Mouse (Mus musculus) hindbrain, postnatal 0 days (tissue): ENCODE data around the gene Pdha1. TPM values are rescaled to one million over a fixed set of nuclear protein-coding genes. Genes with fewer than 3 reads are reported as not detected.

Experiments
- ATAC-seq: fragments of 200-750 bp; cut with Nextera tagmentation; 2 replicates; pipeline ENCODE4 v1.8.0; 2017; ENCODE audit warnings: mild to moderate bottlenecking, moderate TSS enrichment, moderate library complexity
- DNase-seq: peaks from one replicate; pipeline ENCODE4 v3.0.0-alpha.2; 2015; ENCODE audit warnings: low spot score
- H3K27ac ChIP-seq: fragments of 300-500 bp; sonication (generic); 2 replicates; pipeline ENCODE4 v1.5.1; 2014; ENCODE audit warnings: mild to moderate bottlenecking
- H3K27me3 ChIP-seq: fragments of 300-500 bp; sonication (generic); 2 replicates; pipeline ENCODE4 v1.6.1; 2014; ENCODE audit warnings: low read length, mixed read lengths; ENCODE audit not compliant: insufficient read depth
- H3K36me3 ChIP-seq: fragments of 300-500 bp; sonication (generic); 2 replicates; pipeline ENCODE4 v1.6.1; 2014; ENCODE audit warnings: low read length, mixed read lengths; ENCODE audit not compliant: insufficient read depth
- H3K4me1 ChIP-seq: fragments of 300-500 bp; sonication (generic); 2 replicates; pipeline ENCODE4 v1.6.1; 2014; ENCODE audit warnings: antibody characterized with exemption, low read length, mixed read lengths; ENCODE audit not compliant: insufficient read depth
- H3K4me2 ChIP-seq: fragments of 300-500 bp; sonication (generic); 2 replicates; pipeline ENCODE4 v1.6.1; 2014; ENCODE audit warnings: low read depth, mild to moderate bottlenecking, low read length, moderate library complexity, mixed read lengths
- H3K4me3 ChIP-seq: fragments of 300-500 bp; sonication (generic); 2 replicates; pipeline ENCODE4 v1.5.1; 2014; ENCODE audit warnings: low read length
- H3K9ac ChIP-seq: fragments of 300-500 bp; sonication (generic); replicated peaks from 2 replicates; pipeline ENCODE4 v1.6.1; 2014; ENCODE audit warnings: mild to moderate bottlenecking, low read length, moderate library complexity, mixed read lengths
- H3K9me3 ChIP-seq: fragments of 300-500 bp; sonication (generic); 2 replicates; pipeline ENCODE4 v1.6.1; 2016; ENCODE audit warnings: low read length, mixed read lengths
- CTCF ChIP-seq: IDR thresholded peaks from 2 replicates; pipeline ENCODE4 v1.5.1; 2016; ENCODE audit warnings: antibody characterized with exemption, control low read depth, low read depth
- WGBS: fragments of 180-500 bp; shearing (Covaris S2); extraction: QIAGEN DNeasy Blood & Tissue Kit; methylation state at CpG from one replicate; pipeline ENCODE4 v1.1.7; 2014; 5-methylcytosine and 5-hydroxymethylcytosine counted together
- polyA plus RNA-seq: library from polyadenylated mRNA; unstranded; fragments of >200 nt; fragmentation: Nextera tagmentation; extraction: Ambion mirVana; gene quantifications from 2 replicates; pipeline ENCODE4 v1.2.1, GENCODE M21; 2015
- total RNA-seq: library from RNA; depleted of rRNA; stranded (reverse); fragments of >200 nt; gene quantifications from 2 replicates; pipeline ENCODE4 v1.2.3, GENCODE M21; 2014; rRNA removed

The Pdha1 gene
- total RNA-seq (145 and 150 TPM in 2 replicates), polyA plus RNA-seq (201 and 207 TPM in 2 replicates)

GRCm38 (mm10) chrX:160137861-160138717, at the start of gene Pdha1:
TSS of gene Pdha1 (minus strand) at chrX:160138413.
- no peaks in the 10 kb centered on the region for H3K36me3 ChIP-seq
- 29% methylated on average over 62 of the region's 67 CpGs for WGBS
- ATAC-seq: peak; percentile 98
- H3K27ac ChIP-seq: peak within 1 kb of the TSS; percentile 79
- H3K4me1 ChIP-seq: no peaks in the 10 kb centered on the region
- peak within 1 kb of the TSS; percentile 43 for H3K9ac ChIP-seq
- peak; percentile 93 for DNase-seq
- H3K9me3 ChIP-seq: no peaks in the 10 kb centered on the region
- peak within 1 kb of the TSS; percentile 53 for H3K4me3 ChIP-seq
- H3K4me2 ChIP-seq: peak within 1 kb of the TSS; percentile 67
- H3K27me3 ChIP-seq: no peaks in the 10 kb centered on the region
- TF ChIP-seq CTCF: no peak

- H3K9ac ChIP-seq: no peak overlapping the region
- H3K4me1 ChIP-seq: no peaks in the 10 kb centered on the region
- no peak for DNase-seq
- H3K27me3 ChIP-seq: no peaks in the 10 kb centered on the region
- no peak overlapping the region for H3K4me2 ChIP-seq
- TF ChIP-seq CTCF: peak; percentile 49
- no peaks in the 10 kb centered on the region for H3K36me3 ChIP-seq
- no peak overlapping the region for H3K27ac ChIP-seq
- no peaks in the 10 kb centered on the region for H3K9me3 ChIP-seq
- no peak overlapping the region for H3K4me3 ChIP-seq
- no peak for ATAC-seq
- 71% methylated on average over 3 of the region's 3 CpGs for WGBS
Observed at GRCm38 (mm10) chrX:160179032-160179431, 40.8 kb upstream of the Pdha1 start.

GRCm38 (mm10) chrX:160170150-160170549, 31.9 kb upstream of the Pdha1 start:
- Histone ChIP-seq H3K4me2 (no peak overlapping the region), H3K4me1 (no peaks in the 10 kb centered on the region), H3K27ac (no peak overlapping the region), H3K4me3 (no peak overlapping the region), H3K27me3 (no peaks in the 10 kb centered on the region), H3K9ac (no peak overlapping the region), H3K9me3 (no peaks in the 10 kb centered on the region), H3K36me3 (no peaks in the 10 kb centered on the region)
- peak; percentile 74 for TF ChIP-seq CTCF
- 12% methylated on average over 2 of the region's 3 CpGs for WGBS
- DNase-seq: peak; percentile 69
- ATAC-seq: no peak

- H3K9ac ChIP-seq: no peak overlapping the region
- no peaks in the 10 kb centered on the region for H3K36me3 ChIP-seq
- H3K27ac ChIP-seq: no peak overlapping the region
- no peak overlapping the region for H3K4me3 ChIP-seq
- WGBS: 36% methylated on average over 6 of the region's 6 CpGs
- DNase-seq: no peak
- no peak for TF ChIP-seq CTCF
- H3K9me3 ChIP-seq: no peaks in the 10 kb centered on the region
- H3K4me1 ChIP-seq: no peaks in the 10 kb centered on the region
- ATAC-seq: peak; percentile 45; the same call in 1 of the 2 replicates
- no peak overlapping the region for H3K4me2 ChIP-seq
- no peaks in the 10 kb centered on the region for H3K27me3 ChIP-seq
Observed at GRCm38 (mm10) chrX:160166246-160166985, 28.2 kb upstream of the Pdha1 start.

GRCm38 (mm10) chrX:160164259-160164658, 26.0 kb upstream of the Pdha1 start:
- Histone ChIP-seq H3K36me3 (no peaks in the 10 kb centered on the region), H3K27me3 (no peaks in the 10 kb centered on the region), H3K4me1 (no peaks in the 10 kb centered on the region), H3K27ac (no peak overlapping the region), H3K4me3 (no peak overlapping the region), H3K9ac (no peak overlapping the region), H3K9me3 (no peaks in the 10 kb centered on the region), H3K4me2 (no peak overlapping the region)
- no peak for DNase-seq
- 90% methylated on average over 3 of the region's 3 CpGs for WGBS
- TF ChIP-seq CTCF: no peak
- ATAC-seq: no peak

GRCm38 (mm10) chrX:160153147-160153815, 15.1 kb upstream of the Pdha1 start:
- H3K9me3 ChIP-seq: no peaks in the 10 kb centered on the region
- no peak overlapping the region for H3K4me3 ChIP-seq
- H3K36me3 ChIP-seq: no peaks in the 10 kb centered on the region
- H3K4me1 ChIP-seq: no peaks in the 10 kb centered on the region
- peak; percentile 71 for TF ChIP-seq CTCF
- no peak overlapping the region for H3K9ac ChIP-seq
- no peaks in the 10 kb centered on the region for H3K27me3 ChIP-seq
- 61% methylated on average over 4 of the region's 4 CpGs for WGBS
- DNase-seq (peak; percentile 56), ATAC-seq (no peak)
- no peak overlapping the region for H3K4me2 ChIP-seq
- no peak overlapping the region for H3K27ac ChIP-seq
